Mouse (Mus musculus): ENCODE results near the gene Fam234a. TPM values are rescaled to one million over a fixed set of nuclear protein-coding genes. Genes with fewer than 3 reads are reported as not detected.
"Not testable (repeated sequence)": the region's sequence is repeated elsewhere in the genome, so short reads cannot be mapped to it uniquely, and the experiment has no call there.

Fam234a gene
- total RNA-seq, 1 experiment from 2014 or later = 8.3 TPM

- ATAC-seq (replicated peaks; ENCODE audit: low read depth, poor library complexity, severe bottlenecking) = no peak
Observed at GRCm38 (mm10) chr17:26188091-26188805, 55.8 kb downstream of the Fam234a start.

DNA sequence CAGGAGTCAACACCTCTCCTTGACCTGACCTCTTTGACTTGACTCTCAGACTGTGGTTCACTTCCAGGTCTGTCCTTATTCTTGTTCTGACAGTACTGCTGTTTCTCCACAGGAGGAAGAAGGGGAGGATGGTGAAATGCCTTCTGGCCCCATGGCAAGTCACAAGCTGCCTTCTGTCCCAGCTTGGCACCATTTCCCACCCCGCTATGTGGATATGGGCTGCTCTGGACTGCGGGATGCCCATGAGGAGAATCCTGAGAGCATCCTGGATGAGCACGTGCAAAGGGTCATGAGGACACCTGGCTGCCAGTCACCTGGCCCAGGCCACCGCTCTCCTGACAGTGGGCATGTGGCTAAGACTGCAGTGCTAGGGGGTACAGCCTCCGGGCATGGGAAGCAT, 56.5 kb downstream of the Fam234a start:
- ATAC-seq (replicated peaks; ENCODE audit: low read depth, poor library complexity, severe bottlenecking) = no peak

DNA sequence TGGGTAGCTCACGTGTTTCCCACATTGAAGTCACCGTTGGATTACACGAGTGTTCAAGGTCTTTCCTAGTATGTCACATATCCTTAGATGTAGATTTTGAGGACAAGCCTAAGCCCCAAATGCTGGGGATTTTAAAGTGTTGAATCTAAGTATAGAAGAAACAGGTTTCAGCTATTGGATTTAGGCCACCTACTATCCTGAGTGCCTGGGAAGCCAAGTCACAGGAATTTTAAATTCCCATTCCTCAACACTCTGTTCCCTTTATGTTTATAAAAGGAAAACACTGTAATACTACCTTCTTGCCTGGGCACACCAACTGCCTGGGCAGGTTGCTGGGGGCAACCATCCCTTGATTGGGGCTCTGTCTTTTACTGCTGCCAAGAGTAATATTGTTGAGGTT, 62.9 kb downstream of the Fam234a start:
- ATAC-seq (replicated peaks; ENCODE audit: low read depth, poor library complexity, severe bottlenecking) = no peak

GRCm38 (mm10) chr17:26178611-26179010, 65.4 kb downstream of the Fam234a start:
- ATAC-seq (replicated peaks; ENCODE audit: low read depth, poor library complexity, severe bottlenecking) = no peak

- not testable (repeated sequence) for ATAC-seq (replicated peaks; ENCODE audit: low read depth, poor library complexity, severe bottlenecking)
Observed at GRCm38 (mm10) chr17:26175248-26175647, 68.8 kb downstream of the Fam234a start.

GRCm38 (mm10) chr17:26168039-26168438, 76.0 kb downstream of the Fam234a start:
- peak; percentile 97 for ATAC-seq (replicated peaks; ENCODE audit: low read depth, poor library complexity, severe bottlenecking)

DNA sequence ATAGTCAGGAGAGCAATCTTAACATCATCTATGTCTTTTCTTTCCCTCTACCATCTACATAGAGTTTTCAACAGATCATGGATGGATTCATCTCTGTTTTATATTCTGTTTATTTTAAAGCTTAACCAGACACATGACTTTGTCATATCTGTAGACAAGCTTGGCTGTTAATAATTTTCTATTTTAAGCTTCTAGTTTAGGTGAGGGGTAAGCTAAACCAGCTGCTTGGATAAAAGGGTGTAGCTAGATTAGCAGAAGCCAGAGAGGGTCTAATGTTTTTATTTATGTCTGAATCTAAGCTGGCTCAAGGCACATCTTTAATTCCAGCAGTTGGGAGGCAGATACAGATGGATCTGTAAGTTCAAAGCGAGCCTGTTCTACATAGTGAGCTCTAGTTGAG, 81.3 kb downstream of the Fam234a start:
- ATAC-seq (replicated peaks; ENCODE audit: low read depth, poor library complexity, severe bottlenecking) = no peak

Other genes starting within 250 kb of the Fam234a start
- 0.97 and 2.2 TPM in 2 replicates for gene Rab11fip3, start 174.7 kb downstream of the Fam234a start, total RNA-seq (2017)
- 11.8 and 16.0 TPM in 2 replicates for gene Decr2, start 153.9 kb downstream of the Fam234a start, total RNA-seq (2017)
- gene Nme4, start 148.6 kb downstream of the Fam234a start, total RNA-seq (2017) = 70.1 and 78.8 TPM in 2 replicates
- gene Tmem8, start 130.9 kb downstream of the Fam234a start, total RNA-seq (2017) = 2.4 and 9.3 TPM in 2 replicates
- 36.4 and 48.0 TPM in 2 replicates for gene Mrpl28, start 120.7 kb downstream of the Fam234a start, total RNA-seq (2017)
- gene Axin1, start 105.6 kb downstream of the Fam234a start, total RNA-seq (2017) = 145 and 188 TPM in 2 replicates
- 3.9 and 5.7 TPM in 2 replicates for gene Pdia2, start 45.2 kb downstream of the Fam234a start, total RNA-seq (2017)
- gene Rgs11, start 41.3 kb downstream of the Fam234a start, total RNA-seq (2017) = 0.23 and 0.82 TPM in 2 replicates
- gene Arhgdig, start 36.5 kb downstream of the Fam234a start, total RNA-seq (2017) = not detected in 2 replicates
- 104 and 124 TPM in 2 replicates for gene Luc7l, start 8.7 kb upstream of the Fam234a start, total RNA-seq (2017)
- 2.7 and 8.5 TPM in 2 replicates for gene Neurl1b, start 170.6 kb upstream of the Fam234a start, total RNA-seq (2017)